Mouse (Mus musculus) liver, postnatal 0 days (tissue): ENCODE results near the gene Mta1.

Experiments used
- CTCF ChIP-seq: sonication (generic); IDR thresholded peaks from 2 replicates; pipeline ENCODE4 v1.5.1; 2016; ENCODE audit warnings: antibody characterized with exemption, low read depth
- EP300 ChIP-seq: IDR thresholded peaks from 2 replicates; pipeline ENCODE4 v1.6.1; 2016; ENCODE audit warnings: antibody characterized with exemption, low read depth, mild to moderate bottlenecking

- TF ChIP-seq CTCF (no peak), EP300 (no peak)
Measured at GRCm38 (mm10) chr12:113135401-113135800, 37.3 kb downstream of the Mta1 start.
